Mouse (Mus musculus) MEL (cell line): ENCODE data around the gene Gpd2. TPM values are rescaled to one million over a fixed set of nuclear protein-coding genes. Genes with fewer than 3 reads are reported as not detected.

ENCODE experiments used
- DNase-seq: peaks from one replicate; pipeline ENCODE4 v3.0.0; 2011; ENCODE audit warnings: low read depth, low spot score
- H3K27ac ChIP-seq: 2 replicates; pipeline ENCODE4 v1.5.1; 2012; ENCODE audit warnings: low read depth, mild to moderate bottlenecking, control low read depth, low read length, moderate library complexity; ENCODE audit not compliant: control insufficient read depth
- H3K27me3 ChIP-seq, 2 experiments: fragments of 150-350 bp in 1 of 2; sonication (generic) in 1 of 2; 2 replicates each; pipeline ENCODE4 v1.6.1; 2012; ENCODE audit warnings: low read length in 2 of 2, mild to moderate bottlenecking in 2 of 2, improper control_type of control experiment in 1 of 2, moderate library complexity in 1 of 2; ENCODE audit not compliant: insufficient read depth in 2 of 2, control insufficient read depth in 1 of 2
- H3K36me3 ChIP-seq, 2 experiments: 2 replicates each; pipeline ENCODE4 v1.6.1; 2012 to 2014; ENCODE audit warnings: low read length in 2 of 2, improper control_type of control experiment in 1 of 2, inconsistent platforms in 1 of 2, mild to moderate bottlenecking in 1 of 2; ENCODE audit not compliant: insufficient read depth in 2 of 2, control insufficient read depth in 1 of 2
- H3K4me1 ChIP-seq, 2 experiments: fragments of 150-350 bp in 1 of 2; sonication (generic) in 1 of 2; 2 replicates each; pipeline ENCODE4 v1.6.1; 2012; ENCODE audit warnings: low read length in 2 of 2, improper control_type of control experiment in 1 of 2, mild to moderate bottlenecking in 1 of 2; ENCODE audit not compliant: insufficient read depth in 2 of 2, control insufficient read depth in 1 of 2
- H3K4me3 ChIP-seq, 2 experiments: fragments of 150-350 bp in 1 of 2; sonication (generic) in 1 of 2; 2 replicates each; pipeline ENCODE4 v1.5.1; 2012; ENCODE audit warnings: low read depth in 2 of 2, low read length in 2 of 2, mild to moderate bottlenecking in 2 of 2, moderate library complexity in 2 of 2, control low read depth in 1 of 2, improper control_type of control experiment in 1 of 2; ENCODE audit not compliant: control insufficient read depth in 1 of 2, insufficient read depth in 1 of 2
- H3K79me2 ChIP-seq: 2 replicates; pipeline ENCODE4 v1.6.1; 2012; ENCODE audit warnings: mild to moderate bottlenecking, low read length, moderate library complexity; ENCODE audit not compliant: control insufficient read depth, poor library complexity, insufficient read depth
- H3K9ac ChIP-seq: 2 replicates; pipeline ENCODE4 v1.6.1; 2012; ENCODE audit warnings: low read depth, mild to moderate bottlenecking, control low read depth, low read length, moderate library complexity; ENCODE audit not compliant: control insufficient read depth, poor library complexity, severe bottlenecking
- H3K9me3 ChIP-seq: fragments of 150-350 bp; sonication (generic); replicated peaks from 2 replicates; pipeline ENCODE4 v1.6.1; 2012; ENCODE audit warnings: mild to moderate bottlenecking, low read length, improper control_type of control experiment, moderate library complexity; ENCODE audit not compliant: insufficient read depth
- CHD1 ChIP-seq: IDR thresholded peaks from 2 replicates; pipeline ENCODE4 v1.6.1; 2012; ENCODE audit warnings: low read depth, mild to moderate bottlenecking, inconsistent platforms, low read length, improper control_type of control experiment
- CHD2 ChIP-seq: IDR thresholded peaks from 2 replicates; pipeline ENCODE4 v1.6.1; 2011; ENCODE audit warnings: low read length, improper control_type of control experiment
- CTCF ChIP-seq, 3 experiments: IDR thresholded peaks in 2 of 3; conservative IDR thresholded peaks in 1 of 3; 2 replicates each; pipeline ENCODE4 v1.5.1; 2011 to 2012; ENCODE audit warnings: low read length in 3 of 3, low read depth in 2 of 3, mild to moderate bottlenecking in 2 of 3, improper control_type of control experiment in 1 of 3, inconsistent platforms in 1 of 3, mixed read lengths in 1 of 3, moderate library complexity in 1 of 3; ENCODE audit not compliant: control insufficient read depth in 1 of 3, insufficient read depth in 1 of 3, poor library complexity in 1 of 3, severe bottlenecking in 1 of 3
- E2F4 ChIP-seq: IDR thresholded peaks from 2 replicates; pipeline ENCODE4 v1.6.1; 2011; ENCODE audit warnings: low read depth, low read length, improper control_type of control experiment, borderline replicate concordance
- ELF1 ChIP-seq: IDR thresholded peaks from 2 replicates; pipeline ENCODE4 v1.6.1; 2014; ENCODE audit warnings: low read depth, mild to moderate bottlenecking, inconsistent platforms, low read length, improper control_type of control experiment, moderate library complexity
- EP300 ChIP-seq, 2 experiments: IDR thresholded peaks; 2 replicates each; pipeline ENCODE4 v1.6.1; 2011; ENCODE audit warnings: improper control_type of control experiment in 2 of 2, low read length in 2 of 2, low read depth in 1 of 2, mild to moderate bottlenecking in 1 of 2
- ETS1 ChIP-seq: IDR thresholded peaks from 2 replicates; pipeline ENCODE4 v1.6.1; 2012; ENCODE audit warnings: low read depth, mild to moderate bottlenecking, inconsistent platforms, low read length, improper control_type of control experiment, moderate library complexity
- GABPA ChIP-seq: IDR thresholded peaks from 2 replicates; pipeline ENCODE4 v1.6.1; 2012; ENCODE audit warnings: low read depth, mild to moderate bottlenecking, inconsistent platforms, low read length, improper control_type of control experiment, moderate library complexity
- HCFC1 ChIP-seq: IDR thresholded peaks from 2 replicates; pipeline ENCODE4 v1.6.1; 2012; ENCODE audit warnings: low read depth, mild to moderate bottlenecking, inconsistent platforms, low read length, improper control_type of control experiment, moderate library complexity
- JUND ChIP-seq: IDR thresholded peaks from 2 replicates; pipeline ENCODE4 v1.6.1; 2011; ENCODE audit warnings: low read depth, mild to moderate bottlenecking, improper control_type of control experiment, low read length
- MAFK ChIP-seq: IDR thresholded peaks from 2 replicates; pipeline ENCODE4 v1.6.1; 2011; ENCODE audit warnings: low read depth, mild to moderate bottlenecking, low read length, improper control_type of control experiment, borderline replicate concordance
- MAX ChIP-seq: IDR thresholded peaks from 2 replicates; pipeline ENCODE4 v1.6.1; 2011; ENCODE audit warnings: low read length, improper control_type of control experiment
- MEF2A ChIP-seq: IDR thresholded peaks from 2 replicates; pipeline ENCODE4 v1.6.1; 2014; ENCODE audit warnings: low read depth, mild to moderate bottlenecking, inconsistent platforms, low read length, improper control_type of control experiment; ENCODE audit not compliant: poor library complexity, insufficient replicate concordance, severe bottlenecking; ENCODE audit errors: extremely low read depth
- MXI1 ChIP-seq: IDR thresholded peaks from 2 replicates; pipeline ENCODE4 v1.6.1; 2011; ENCODE audit warnings: mild to moderate bottlenecking, low read depth, low read length, improper control_type of control experiment
- MYB ChIP-seq: IDR thresholded peaks from 2 replicates; pipeline ENCODE4 v1.6.1; 2011; ENCODE audit warnings: mild to moderate bottlenecking, low read depth, low read length, improper control_type of control experiment
- NELFE ChIP-seq: IDR thresholded peaks from 2 replicates; pipeline ENCODE4 v1.6.1; 2011; ENCODE audit warnings: low read depth, low read length, improper control_type of control experiment
- NRF1 ChIP-seq: IDR thresholded peaks from 2 replicates; pipeline ENCODE4 v1.6.1; 2014; ENCODE audit warnings: low read depth, mild to moderate bottlenecking, inconsistent platforms, low read length, improper control_type of control experiment, moderate library complexity; ENCODE audit not compliant: poor library complexity, insufficient read depth, severe bottlenecking
- POLR2AphosphoS5 ChIP-seq: IDR thresholded peaks from 2 replicates; pipeline ENCODE4 v1.6.1; 2012; ENCODE audit warnings: low read depth, borderline replicate concordance, mild to moderate bottlenecking, inconsistent platforms, low read length, moderate library complexity, mixed read lengths
- RAD21 ChIP-seq: IDR thresholded peaks from 2 replicates; pipeline ENCODE4 v1.6.1; 2011; ENCODE audit warnings: mild to moderate bottlenecking, low read depth, low read length, improper control_type of control experiment
- SIN3A ChIP-seq: IDR thresholded peaks from 2 replicates; pipeline ENCODE4 v1.6.1; 2012; ENCODE audit warnings: low read length, improper control_type of control experiment, inconsistent platforms
- TAL1 ChIP-seq: IDR thresholded peaks from 2 replicates; pipeline ENCODE4 v1.6.1; 2012; ENCODE audit warnings: mild to moderate bottlenecking, inconsistent platforms, low read length, moderate library complexity, mixed read lengths
- TCF12 ChIP-seq: IDR thresholded peaks from 2 replicates; pipeline ENCODE4 v1.6.1; 2014; ENCODE audit warnings: low read depth, mild to moderate bottlenecking, inconsistent platforms, low read length, improper control_type of control experiment, moderate library complexity
- USF1 ChIP-seq: IDR thresholded peaks from 2 replicates; pipeline ENCODE4 v1.6.1; 2014; ENCODE audit warnings: low read depth, mild to moderate bottlenecking, inconsistent platforms, low read length, improper control_type of control experiment, moderate library complexity
- USF2 ChIP-seq, 2 experiments: IDR thresholded peaks; 2 replicates each; pipeline ENCODE4 v1.6.1; 2011 to 2012; ENCODE audit warnings: improper control_type of control experiment in 2 of 2, low read length in 2 of 2, borderline replicate concordance in 1 of 2, inconsistent platforms in 1 of 2, low read depth in 1 of 2, mild to moderate bottlenecking in 1 of 2; ENCODE audit not compliant: insufficient read depth in 1 of 2
- ZC3H11A ChIP-seq: IDR thresholded peaks from 2 replicates; pipeline ENCODE4 v1.6.1; 2012; ENCODE audit warnings: low read depth, mild to moderate bottlenecking, inconsistent platforms, low read length, improper control_type of control experiment
- ZKSCAN1 ChIP-seq: IDR thresholded peaks from 2 replicates; pipeline ENCODE4 v1.6.1; 2012; ENCODE audit warnings: low read depth, mild to moderate bottlenecking, inconsistent platforms, low read length, improper control_type of control experiment, moderate library complexity
- ZMIZ1 ChIP-seq: IDR thresholded peaks from 2 replicates; pipeline ENCODE4 v1.6.1; 2012; ENCODE audit warnings: low read depth, mild to moderate bottlenecking, inconsistent platforms, low read length, improper control_type of control experiment, moderate library complexity
- ZNF384 ChIP-seq: IDR thresholded peaks from 2 replicates; pipeline ENCODE4 v1.6.1; 2012; ENCODE audit warnings: low read depth, mild to moderate bottlenecking, inconsistent platforms, low read length, improper control_type of control experiment
- polyA plus RNA-seq, 2 experiments: library from polyadenylated mRNA; stranded (reverse) in 1 of 2; unstranded in 1 of 2; fragments of >175 nt in 1 of 2; fragments of >200 nt in 1 of 2; gene quantifications; 2 replicates each; pipeline versions ENCODE4 v1.2.1 to v1.2.4; 2012; ENCODE audit warnings: low replicate concordance in 2 of 2, low read depth in 1 of 2; ENCODE audit not compliant: insufficient read length in 2 of 2, insufficient read depth in 1 of 2, missing spikeins in 1 of 2
- total RNA-seq: library from RNA; depleted of rRNA; stranded (reverse); fragments of 300-350 nt; gene quantifications from 2 replicates; pipeline ENCODE4 v1.2.3, GENCODE M21; 2012

Gpd2 gene
- total and polyA plus RNA-seq, 3 experiments, result 16.9 to 72.8 (median 24.6) TPM

DNA sequence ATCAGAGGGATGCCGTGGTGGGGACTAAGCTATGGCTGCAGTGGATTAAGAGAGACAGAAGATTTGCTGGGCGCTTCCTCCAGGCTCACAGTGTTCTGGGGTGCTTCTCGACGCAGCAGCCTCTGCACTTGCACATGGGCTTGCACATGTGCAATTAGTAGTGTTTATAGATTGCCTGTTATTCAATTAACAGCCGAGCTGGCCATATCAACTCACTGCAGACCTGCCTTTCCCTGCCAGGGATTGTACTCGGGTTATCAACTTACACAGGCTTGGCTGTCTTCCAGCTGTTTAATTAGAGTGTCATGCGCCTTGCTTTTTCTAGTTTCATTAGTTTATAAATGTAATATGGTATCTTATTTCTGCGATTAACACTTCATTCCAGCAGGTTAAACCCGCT lies 113.2 kb downstream of the Gpd2 start (continued):
- TF ChIP-seq USF1 (no peak), CHD1 (no peak), ZNF384 (no peak), MAX (peak; percentile 91), MYB (no peak), TAL1 (peak; percentile 93), E2F4 (no peak), ZC3H11A (no peak), TCF12 (peak; percentile 97), CTCF (IDR thresholded peaks at IDR 0.05 in 2 of 3, conservative IDR thresholded peaks at IDR 0.05 in 1 of 3; ENCODE audit: control insufficient read depth in 1 of 3, insufficient read depth in 1 of 3, low read depth in 2 of 3, low read length in 3 of 3, poor library complexity in 1 of 3, severe bottlenecking in 1 of 3) (no peak), EP300 (IDR thresholded peaks at IDR 0.05; ENCODE audit: low read depth in 1 of 2, low read length in 2 of 2) (peak; percentile 94), RAD21 (no peak), SIN3A (peak; percentile 83), ETS1 (peak; percentile 87), JUND (no peak)

- H3K9me3 ChIP-seq, result no peaks in the 10 kb centered on the region
- no peaks in the 10 kb centered on the region for H3K79me2 ChIP-seq
- H3K9ac ChIP-seq, result no peak overlapping the region
- H3K4me3 ChIP-seq, result no peak overlapping the region
- TF ChIP-seq CTCF (IDR thresholded peaks at IDR 0.05 in 2 of 3, conservative IDR thresholded peaks at IDR 0.05 in 1 of 3; ENCODE audit: control insufficient read depth in 1 of 3, insufficient read depth in 1 of 3, low read depth in 2 of 3, low read length in 3 of 3, poor library complexity in 1 of 3, severe bottlenecking in 1 of 3) (no peak), ELF1 (no peak), GABPA (no peak), NRF1 (no peak), RAD21 (no peak), USF2 (IDR thresholded peaks at IDR 0.05; ENCODE audit: borderline replicate concordance in 1 of 2, insufficient read depth in 1 of 2, low read depth in 1 of 2, low read length in 2 of 2) (no peak), CHD2 (no peak), JUND (no peak), MYB (no peak), HCFC1 (no peak), MAFK (no peak), ZMIZ1 (no peak), NELFE (no peak), MAX (no peak), POLR2AphosphoS5 (no peak), SIN3A (no peak), ZKSCAN1 (no peak), MEF2A (no peak), MXI1 (no peak)
- H3K4me1 ChIP-seq, result peaks cover 3 to 8% of the 10 kb centered on the region in 2 experiments; a peak in 3 of 4 replicates
- H3K27ac ChIP-seq, result no peak overlapping the region
- H3K36me3 ChIP-seq, result peaks cover 1 to 8% of the 10 kb centered on the region in 2 experiments
- no peak for DNase-seq
- no peaks in the 10 kb centered on the region for H3K27me3 ChIP-seq
Measured at GRCm38 (mm10) chr2:57353722-57354432, 116.4 kb downstream of the Gpd2 start.
